Mouse (Mus musculus): ENCODE measurements around the gene Ncl. TPM values are rescaled to one million over a fixed set of nuclear protein-coding genes. Genes with fewer than 3 reads are reported as not detected.

The Ncl gene
- polyA plus RNA-seq, 1 experiment from 2014 or later = 219 TPM

DNA sequence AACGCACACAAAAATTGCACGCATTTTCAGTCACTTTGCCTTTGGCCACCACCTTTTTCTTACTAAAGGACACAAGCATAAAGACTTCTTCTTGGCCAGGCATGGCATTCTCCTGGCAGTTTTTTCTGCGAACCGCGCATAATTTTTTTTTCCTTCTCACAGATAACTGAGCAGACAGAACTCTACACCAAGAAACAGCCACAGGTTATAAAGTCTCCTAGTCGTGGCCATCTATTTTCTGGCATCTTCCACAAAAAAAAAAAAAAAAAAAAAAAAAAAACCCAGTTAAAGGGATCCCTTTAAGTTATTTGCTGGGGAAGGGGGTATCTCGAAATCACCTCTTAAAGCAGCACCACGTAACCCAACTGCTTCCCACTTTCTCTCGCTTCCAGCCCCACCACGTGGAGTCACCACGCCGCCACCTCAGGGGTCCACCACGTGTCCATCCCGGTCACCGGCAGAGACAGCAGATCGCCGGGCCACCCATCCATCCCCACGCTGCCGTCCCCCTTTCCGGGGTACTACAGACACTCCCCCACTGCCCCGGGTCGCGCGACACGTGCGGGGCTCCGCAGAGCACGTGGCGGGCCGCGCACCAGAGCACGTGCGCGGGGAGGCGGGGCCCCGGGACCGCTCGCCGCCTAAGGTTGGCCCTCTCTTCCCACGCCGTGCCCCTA, 833 bp downstream of the Ncl start:
- Histone ChIP-seq H3K9me3 (no peaks in the 10 kb centered on the region), H3K9ac (peak overlapping the region; percentile 93), H3K27ac (peak overlapping the region; percentile 99), H3K4me1 (replicated peaks) (peaks cover 30% of the 10 kb centered on the region), H3K36me3 (peaks cover 42% of the 10 kb centered on the region), H3K4me2 (peak overlapping the region; percentile 81), H3K4me3 (peak overlapping the region; percentile 86), H3K27me3 (no peaks in the 10 kb centered on the region)
- no peak for ATAC-seq (ENCODE audit: low FRiP score)
- WGBS = under 1% methylated on average over 41 of the region's 41 CpGs

DNA sequence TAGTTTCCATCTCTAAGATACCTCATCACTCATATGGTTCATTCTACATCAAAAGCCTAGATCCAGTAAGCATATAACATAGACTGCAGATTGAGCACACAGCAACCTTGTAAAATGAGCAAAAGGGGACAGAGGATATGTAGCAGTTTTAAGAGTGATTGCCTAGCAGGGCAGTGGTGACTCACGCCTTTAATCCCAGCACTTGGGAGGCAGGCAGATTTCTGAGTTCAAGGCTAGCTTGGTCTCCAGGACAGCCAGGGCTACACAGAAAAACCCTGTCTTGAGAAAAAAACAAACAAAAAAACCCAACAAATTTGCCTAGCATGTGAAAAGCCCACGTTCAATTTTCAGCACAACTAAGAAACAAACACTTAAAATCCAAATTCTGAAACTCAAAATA, 5.0 kb downstream of the Ncl start:
- Histone ChIP-seq H3K9ac (no peak overlapping the region), H3K36me3 (peaks cover 82% of the 10 kb centered on the region), H3K27ac (no peak overlapping the region), H3K4me2 (no peak overlapping the region), H3K27me3 (no peaks in the 10 kb centered on the region), H3K4me1 (replicated peaks) (peaks cover 16% of the 10 kb centered on the region), H3K9me3 (no peaks in the 10 kb centered on the region), H3K4me3 (no peak overlapping the region)
- WGBS = 89% methylated on average over 2 of the region's 2 CpGs
- no peak for ATAC-seq (ENCODE audit: low FRiP score)

GRCm38 (mm10) chr1:86350576-86350975, 8.6 kb downstream of the Ncl start:
- H3K4me1 ChIP-seq (replicated peaks) = no peaks in the 10 kb centered on the region
- 89% methylated on average over 8 of the region's 8 CpGs for WGBS
- H3K27ac ChIP-seq = no peak overlapping the region
- H3K36me3 ChIP-seq = peaks cover 90% of the 10 kb centered on the region
- no peak overlapping the region for H3K9ac ChIP-seq
- H3K4me3 ChIP-seq = no peak overlapping the region
- no peak overlapping the region for H3K4me2 ChIP-seq
- ATAC-seq (ENCODE audit: low FRiP score) = no peak
- H3K9me3 ChIP-seq = no peaks in the 10 kb centered on the region
- H3K27me3 ChIP-seq = no peaks in the 10 kb centered on the region

DNA sequence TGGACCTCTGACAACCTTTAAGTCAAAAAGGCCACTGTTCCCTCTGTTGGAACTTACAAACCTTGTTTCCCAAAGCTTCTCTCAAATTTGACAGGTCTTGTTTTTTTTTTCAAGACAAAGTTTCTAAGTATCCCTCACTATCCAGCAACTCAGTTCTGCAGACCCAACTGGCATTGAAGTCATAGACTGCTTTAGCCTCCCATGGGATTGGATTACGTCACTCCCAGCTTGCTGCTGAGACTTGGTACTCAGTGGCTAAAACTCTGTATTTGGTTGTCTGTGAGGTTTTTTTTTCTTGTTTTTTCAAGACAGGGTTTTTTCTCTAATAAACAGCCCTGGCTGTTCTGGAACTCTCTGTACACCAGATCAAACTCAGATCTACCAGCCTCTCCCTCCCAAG, 9.5 kb downstream of the Ncl start:
- H3K4me2 ChIP-seq = no peak overlapping the region
- WGBS = 93% methylated on average over 1 of the region's 1 CpGs
- ATAC-seq (ENCODE audit: low FRiP score) = no peak
- no peak overlapping the region for H3K9ac ChIP-seq
- no peak overlapping the region for H3K4me3 ChIP-seq
- H3K9me3 ChIP-seq = no peaks in the 10 kb centered on the region
- no peaks in the 10 kb centered on the region for H3K4me1 ChIP-seq (replicated peaks)
- H3K27ac ChIP-seq = no peak overlapping the region
- peaks cover 81% of the 10 kb centered on the region for H3K36me3 ChIP-seq
- no peaks in the 10 kb centered on the region for H3K27me3 ChIP-seq

DNA sequence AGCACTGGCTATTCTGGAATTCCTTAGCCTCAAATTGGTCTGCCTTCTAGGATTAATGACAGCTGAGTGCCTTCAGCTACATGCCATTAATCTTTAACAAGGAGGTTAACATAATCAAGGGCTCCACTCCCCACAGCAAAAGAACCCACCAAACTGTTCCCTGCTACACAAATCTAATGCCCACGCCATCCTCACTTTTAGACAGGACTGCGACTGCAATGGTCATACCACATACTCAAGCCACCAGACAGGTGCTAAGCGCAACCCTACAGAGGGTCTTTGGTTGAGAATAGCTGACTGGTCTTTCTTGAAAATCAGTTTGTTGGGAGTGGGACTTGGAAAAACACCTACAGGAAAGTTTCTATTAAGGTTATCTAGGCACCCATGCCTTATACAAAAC, 10.0 kb downstream of the Ncl start:
- peaks cover 76% of the 10 kb centered on the region for H3K36me3 ChIP-seq
- no peaks in the 10 kb centered on the region for H3K4me1 ChIP-seq (replicated peaks)
- H3K9me3 ChIP-seq = no peaks in the 10 kb centered on the region
- H3K27ac ChIP-seq = no peak overlapping the region
- H3K9ac ChIP-seq = no peak overlapping the region
- no peak overlapping the region for H3K4me2 ChIP-seq
- WGBS = 90% methylated on average over 3 of the region's 3 CpGs
- no peak for ATAC-seq (ENCODE audit: low FRiP score)
- no peaks in the 10 kb centered on the region for H3K27me3 ChIP-seq
- no peak overlapping the region for H3K4me3 ChIP-seq

DNA sequence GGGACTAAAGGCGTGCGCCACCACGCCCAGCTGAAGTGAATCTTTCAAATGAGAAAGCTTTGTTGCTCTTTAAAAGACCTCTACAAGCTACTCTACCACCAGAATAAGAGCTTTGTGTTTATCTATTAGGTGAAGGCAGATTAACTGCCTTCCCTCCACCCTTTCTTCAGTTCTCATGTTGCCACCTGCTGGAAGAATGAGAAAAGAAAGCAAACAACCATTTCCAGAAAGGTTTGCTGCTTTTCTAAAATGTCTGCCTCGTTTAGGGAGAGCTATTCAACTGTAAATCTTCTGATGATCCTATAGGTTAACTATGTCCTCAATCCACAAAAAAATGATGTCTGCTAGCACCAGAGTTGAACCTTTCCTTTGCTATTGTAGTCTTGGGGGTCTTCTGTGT, 10.4 kb downstream of the Ncl start:
- Histone ChIP-seq H3K27ac (no peak overlapping the region), H3K36me3 (peaks cover 72% of the 10 kb centered on the region), H3K27me3 (no peaks in the 10 kb centered on the region), H3K4me2 (no peak overlapping the region), H3K9ac (no peak overlapping the region), H3K4me3 (no peak overlapping the region), H3K9me3 (no peaks in the 10 kb centered on the region), H3K4me1 (replicated peaks) (no peaks in the 10 kb centered on the region)
- ATAC-seq (ENCODE audit: low FRiP score) = no peak
- 78% methylated on average over 4 of the region's 4 CpGs for WGBS

DNA sequence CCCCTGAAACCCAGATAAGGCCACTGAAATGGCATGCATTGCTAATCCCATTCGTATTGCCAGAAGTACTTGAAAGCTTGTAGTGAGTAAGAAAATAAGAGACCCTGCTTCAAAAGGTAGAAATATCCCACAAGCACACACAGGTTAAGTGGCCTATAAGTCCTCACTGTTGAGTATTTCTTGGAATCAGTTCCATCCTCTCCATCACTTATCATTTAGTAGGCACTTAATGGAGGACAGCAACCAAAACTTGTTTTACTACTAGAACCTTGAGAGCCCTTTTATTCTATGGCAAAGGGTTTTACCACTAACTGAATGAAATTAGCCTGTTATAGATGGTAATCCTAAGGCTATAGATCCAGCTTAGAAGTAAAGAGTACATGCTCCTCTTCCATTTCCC, 11.1 kb downstream of the Ncl start:
- Histone ChIP-seq H3K27me3 (no peaks in the 10 kb centered on the region), H3K36me3 (peaks cover 65% of the 10 kb centered on the region), H3K9me3 (no peaks in the 10 kb centered on the region), H3K4me3 (no peak overlapping the region), H3K27ac (no peak overlapping the region), H3K4me1 (replicated peaks) (no peaks in the 10 kb centered on the region), H3K4me2 (no peak overlapping the region), H3K9ac (no peak overlapping the region)
- 62% methylated on average over 1 of the region's 1 CpGs for WGBS
- no peak for ATAC-seq (ENCODE audit: low FRiP score)

DNA sequence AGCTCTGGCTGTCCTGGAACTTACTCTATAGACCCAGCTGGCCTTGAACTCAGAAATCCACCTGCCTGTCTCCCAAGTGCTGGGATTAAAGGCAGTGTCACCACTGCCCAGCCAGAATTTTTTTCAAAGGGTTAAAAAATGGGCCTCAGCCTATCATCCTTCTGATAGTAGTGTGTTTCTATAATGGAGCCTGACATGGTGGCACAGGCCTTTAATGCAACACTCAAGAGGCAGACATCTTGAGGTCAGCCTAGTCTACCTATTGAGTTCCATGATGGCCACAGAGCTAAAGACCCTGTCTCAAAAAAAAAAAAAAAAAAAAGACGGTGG, 11.5 kb downstream of the Ncl start:
- no peak overlapping the region for H3K4me2 ChIP-seq
- no peaks in the 10 kb centered on the region for H3K4me1 ChIP-seq (replicated peaks)
- ATAC-seq (ENCODE audit: low FRiP score) = no peak
- no peak overlapping the region for H3K4me3 ChIP-seq
- H3K9me3 ChIP-seq = no peaks in the 10 kb centered on the region
- H3K27me3 ChIP-seq = no peaks in the 10 kb centered on the region
- 53% methylated on average over 1 of the region's 1 CpGs for WGBS
- H3K36me3 ChIP-seq = peaks cover 62% of the 10 kb centered on the region
- no peak overlapping the region for H3K9ac ChIP-seq
- H3K27ac ChIP-seq = no peak overlapping the region

- ATAC-seq (ENCODE audit: low FRiP score) = no peak
- 84% methylated on average over 3 of the region's 3 CpGs for WGBS
- no peak overlapping the region for H3K27ac ChIP-seq
- H3K4me2 ChIP-seq = no peak overlapping the region
- peaks cover 57% of the 10 kb centered on the region for H3K36me3 ChIP-seq
- H3K9ac ChIP-seq = no peak overlapping the region
- no peaks in the 10 kb centered on the region for H3K4me1 ChIP-seq (replicated peaks)
- no peaks in the 10 kb centered on the region for H3K27me3 ChIP-seq
- no peak overlapping the region for H3K4me3 ChIP-seq
- no peaks in the 10 kb centered on the region for H3K9me3 ChIP-seq
These were observed 12.1 kb downstream of the Ncl start for GRCm38 (mm10) chr1:86346851-86347715.

- H3K4me1 ChIP-seq (replicated peaks) = no peaks in the 10 kb centered on the region
- H3K36me3 ChIP-seq = peaks cover 45% of the 10 kb centered on the region
- no peak for ATAC-seq (ENCODE audit: low FRiP score)
- H3K4me2 ChIP-seq = no peak overlapping the region
- H3K4me3 ChIP-seq = no peak overlapping the region
- WGBS = 97% methylated on average over 4 of the region's 4 CpGs
- H3K9ac ChIP-seq = no peak overlapping the region
- no peak overlapping the region for H3K27ac ChIP-seq
- H3K27me3 ChIP-seq = no peaks in the 10 kb centered on the region
- no peaks in the 10 kb centered on the region for H3K9me3 ChIP-seq
These were observed 13.2 kb downstream of the Ncl start for GRCm38 (mm10) chr1:86345956-86346355.

- Histone ChIP-seq H3K4me1 (replicated peaks) (no peaks in the 10 kb centered on the region), H3K4me3 (no peak overlapping the region), H3K9me3 (no peaks in the 10 kb centered on the region), H3K36me3 (peaks cover 36% of the 10 kb centered on the region), H3K27ac (no peak overlapping the region), H3K27me3 (no peaks in the 10 kb centered on the region), H3K4me2 (no peak overlapping the region), H3K9ac (no peak overlapping the region)
- 88% methylated on average over 4 of the region's 4 CpGs for WGBS
- no peak for ATAC-seq (ENCODE audit: low FRiP score)
These were observed 14.1 kb downstream of the Ncl start for GRCm38 (mm10) chr1:86345069-86345468.

DNA sequence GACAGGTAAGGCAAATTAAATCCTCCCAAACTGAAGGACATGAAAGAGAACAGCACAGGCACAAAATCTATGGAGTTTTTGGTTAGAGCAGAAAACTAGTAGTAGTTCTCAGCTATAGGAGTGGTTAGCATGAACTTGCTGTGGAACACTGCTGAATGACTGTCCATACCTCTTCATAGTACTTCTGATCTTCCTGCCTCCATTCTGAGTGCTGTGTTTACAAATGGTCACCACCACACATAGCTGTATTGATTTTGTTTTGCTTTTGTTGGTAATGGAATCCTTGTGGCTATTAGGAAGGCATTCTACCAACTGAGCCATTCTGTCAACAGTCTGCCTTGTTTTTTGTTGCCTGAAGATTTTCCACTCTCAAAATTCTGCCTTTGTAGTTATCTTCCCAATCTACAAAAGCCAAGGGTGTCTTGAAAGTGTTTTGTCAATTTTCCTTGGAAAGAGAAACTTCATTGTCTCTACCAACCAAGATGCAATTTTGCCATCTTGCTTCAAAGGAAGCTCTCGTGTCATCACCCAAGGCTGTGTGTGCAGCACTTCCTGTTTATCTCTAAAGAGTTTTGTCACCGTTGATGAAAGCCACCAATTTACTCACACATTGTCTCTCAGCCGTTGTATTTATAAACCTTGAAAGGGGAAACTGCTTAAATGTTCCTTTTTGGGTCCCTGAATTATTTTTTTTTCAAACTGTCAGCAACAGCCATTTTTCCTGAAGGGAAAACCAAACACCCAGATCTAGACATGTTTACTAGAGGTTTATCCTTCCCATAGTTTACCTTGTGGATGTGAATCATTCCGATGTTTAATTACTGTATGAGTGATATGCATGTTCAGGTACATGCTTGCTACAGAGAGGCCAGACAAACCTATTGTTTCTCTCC, 15.0 kb downstream of the Ncl start:
- no peaks in the 10 kb centered on the region for H3K4me1 ChIP-seq (replicated peaks)
- no peak overlapping the region for H3K4me3 ChIP-seq
- no peak overlapping the region for H3K4me2 ChIP-seq
- no peaks in the 10 kb centered on the region for H3K27me3 ChIP-seq
- 80% methylated on average over 4 of the region's 4 CpGs for WGBS
- no peaks in the 10 kb centered on the region for H3K9me3 ChIP-seq
- peaks cover 28% of the 10 kb centered on the region for H3K36me3 ChIP-seq
- H3K9ac ChIP-seq = no peak overlapping the region
- no peak for ATAC-seq (ENCODE audit: low FRiP score)
- no peak overlapping the region for H3K27ac ChIP-seq

Measured in hindbrain, embryonic 13.5 days (tissue).